Mouse (Mus musculus) ES-E14 (cell line): Measurements from ENCODE around the gene Cd80. TPM values are rescaled to one million over a fixed set of nuclear protein-coding genes. Genes with fewer than 3 reads are reported as not detected.
"Not testable (repeated sequence)": the region's sequence is repeated elsewhere in the genome, so short reads cannot be mapped to it uniquely, and the experiment has no call there.

Source experiments
- DNase-seq: peaks from one replicate; pipeline ENCODE4 v3.0.0-alpha.2; 2013; ENCODE audit warnings: low read depth, low spot score
- H3K27ac ChIP-seq: 2 replicates; pipeline ENCODE4 v1.5.1; 2012; ENCODE audit warnings: low read depth, mild to moderate bottlenecking, low read length, moderate library complexity, mixed read lengths; ENCODE audit not compliant: poor library complexity, insufficient read depth, severe bottlenecking
- H3K36me3 ChIP-seq: 2 replicates; pipeline ENCODE4 v1.6.1; 2012; ENCODE audit warnings: mild to moderate bottlenecking, low read length, moderate library complexity, mixed read lengths; ENCODE audit not compliant: control insufficient read depth, poor library complexity, insufficient read depth, severe bottlenecking
- H3K4me1 ChIP-seq, 2 experiments: fragments of 150-350 bp in 1 of 2; sonication (generic) in 1 of 2; 2 replicates each; pipeline ENCODE4 v1.6.1; 2012; ENCODE audit warnings: low read length in 2 of 2, mild to moderate bottlenecking in 1 of 2, mixed read lengths in 1 of 2; ENCODE audit not compliant: control insufficient read depth in 2 of 2, insufficient read depth in 2 of 2, poor library complexity in 1 of 2
- H3K4me3 ChIP-seq, 2 experiments: fragments of 150-350 bp in 1 of 2; sonication (generic) in 1 of 2; 2 replicates each; pipeline ENCODE4 v1.5.1; 2012; ENCODE audit warnings: low read length in 2 of 2, low read depth in 1 of 2, mild to moderate bottlenecking in 1 of 2, mixed read lengths in 1 of 2; ENCODE audit not compliant: insufficient read depth in 1 of 2, poor library complexity in 1 of 2, severe bottlenecking in 1 of 2
- H3K9ac ChIP-seq: 2 replicates; pipeline ENCODE4 v1.6.1; 2012; ENCODE audit warnings: low read depth, mild to moderate bottlenecking, low read length, mixed read lengths; ENCODE audit not compliant: poor library complexity, insufficient read depth, severe bottlenecking
- H3K9me3 ChIP-seq: fragments of 150-350 bp; sonication (generic); 2 replicates; pipeline ENCODE4 v1.6.1; 2012; ENCODE audit warnings: low read depth, mild to moderate bottlenecking, low read length; ENCODE audit not compliant: control insufficient read depth, insufficient read depth
- CHD2 ChIP-seq: IDR thresholded peaks from 2 replicates; pipeline ENCODE4 v1.6.1; 2014; ENCODE audit warnings: mild to moderate bottlenecking, low read depth, low read length, inconsistent platforms
- HCFC1 ChIP-seq: IDR thresholded peaks from 2 replicates; pipeline ENCODE4 v1.6.1; 2012; ENCODE audit warnings: low read length, inconsistent platforms, borderline replicate concordance; ENCODE audit not compliant: insufficient read depth
- MAFK ChIP-seq: IDR thresholded peaks from 2 replicates; pipeline ENCODE4 v1.6.1; 2014; ENCODE audit warnings: mild to moderate bottlenecking, low read depth, low read length, inconsistent platforms; ENCODE audit not compliant: insufficient read depth
- ZC3H11A ChIP-seq: IDR thresholded peaks from 2 replicates; pipeline ENCODE4 v1.6.1; 2012; ENCODE audit warnings: low read depth, mild to moderate bottlenecking, inconsistent platforms, low read length, borderline replicate concordance
- ZNF384 ChIP-seq: IDR thresholded peaks from 2 replicates; pipeline ENCODE4 v1.6.1; 2012; ENCODE audit warnings: low read depth, low read length, inconsistent platforms
- in situ Hi-C, 2 experiments: fragments of 600-800 bp; cut with MboI; formaldehyde crosslinking; loops; one replicate each; pipeline ENCODE4 v1.15.1; 2025; ENCODE audit warnings: low sequenced_read_pairs in 2 of 2, inconsistent platforms in 1 of 2; ENCODE audit not compliant: unreplicated experiment in 2 of 2
- total RNA-seq: library from RNA; depleted of rRNA; stranded (reverse); fragments of 300-350 nt; gene quantifications from 2 replicates; pipeline ENCODE4 v1.2.3, GENCODE M21; 2012

The Cd80 gene
- total RNA-seq, 1 experiment: 11.1 TPM

DNA sequence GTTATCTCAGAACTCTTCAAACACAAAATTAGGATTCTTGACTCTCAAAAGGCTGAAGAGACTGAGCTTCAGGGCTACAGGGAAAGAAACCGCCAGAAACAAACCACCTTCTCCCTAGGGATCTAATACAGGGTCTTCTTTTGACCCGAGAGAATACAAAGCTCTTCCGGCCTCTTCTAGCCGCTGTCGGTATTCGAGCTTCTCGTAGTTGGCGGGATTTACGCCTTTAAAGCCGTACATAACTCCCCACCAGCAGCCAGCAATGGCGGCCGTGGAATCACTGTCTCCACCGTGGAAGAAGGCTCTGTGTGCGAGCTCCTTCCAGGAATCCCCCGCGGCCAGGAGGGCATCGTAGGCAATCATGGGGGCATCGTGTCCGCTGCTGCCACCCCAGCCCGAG is 9.8 kb upstream of the Cd80 start:
- Histone ChIP-seq H3K9ac (peak overlapping the region; percentile 78), H3K4me3 (peak overlapping the region in 1 of 2 experiments; percentile 61; a peak in 2 of 4 replicates), H3K4me1 (peaks cover 6 to 8% of the 10 kb centered on the region in 2 experiments; a peak in 3 of 4 replicates), H3K36me3 (peaks cover 31% of the 10 kb centered on the region), H3K27ac (peak overlapping the region; percentile 97), H3K9me3 (no peaks in the 10 kb centered on the region)
- no peak for DNase-seq
- in situ Hi-C loops: no loop called here
- TF ChIP-seq HCFC1: no peak
- no peak for TF ChIP-seq CHD2
- no peak for TF ChIP-seq ZNF384
- no peak for TF ChIP-seq MAFK
- no peak for TF ChIP-seq ZC3H11A

DNA sequence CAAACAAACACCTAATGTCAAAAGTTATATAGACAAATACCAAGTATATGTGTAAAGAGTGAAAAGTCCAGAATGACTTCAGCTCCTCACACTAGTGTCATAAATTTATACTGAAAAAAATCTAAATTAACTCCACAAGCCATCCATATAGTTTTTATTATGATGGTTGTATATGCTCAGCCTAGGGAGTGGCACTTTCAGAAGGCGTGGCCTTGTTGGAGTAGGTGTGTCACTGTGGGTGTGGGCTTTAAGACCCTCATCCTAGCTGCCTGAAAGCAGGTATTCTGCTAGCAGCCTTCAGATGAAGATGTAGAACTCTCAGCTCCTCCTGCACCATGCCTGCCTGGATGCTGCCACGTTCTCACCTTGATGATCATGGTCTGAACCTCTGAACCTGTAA is 9.2 kb upstream of the Cd80 start:
- peak overlapping the region; percentile 97; the same call in 1 of the 2 replicates for H3K27ac ChIP-seq
- peaks cover 31% of the 10 kb centered on the region for H3K36me3 ChIP-seq
- H3K4me1 ChIP-seq, in situ Hi-C loops, H3K9me3 ChIP-seq, DNase-seq: not testable (repeated sequence)
- peak overlapping the region; percentile 78; the same call in 1 of the 2 replicates for H3K9ac ChIP-seq
- peak overlapping the region in 1 of 2 experiments; percentile 61; a peak in 1 of 4 replicates for H3K4me3 ChIP-seq

DNA sequence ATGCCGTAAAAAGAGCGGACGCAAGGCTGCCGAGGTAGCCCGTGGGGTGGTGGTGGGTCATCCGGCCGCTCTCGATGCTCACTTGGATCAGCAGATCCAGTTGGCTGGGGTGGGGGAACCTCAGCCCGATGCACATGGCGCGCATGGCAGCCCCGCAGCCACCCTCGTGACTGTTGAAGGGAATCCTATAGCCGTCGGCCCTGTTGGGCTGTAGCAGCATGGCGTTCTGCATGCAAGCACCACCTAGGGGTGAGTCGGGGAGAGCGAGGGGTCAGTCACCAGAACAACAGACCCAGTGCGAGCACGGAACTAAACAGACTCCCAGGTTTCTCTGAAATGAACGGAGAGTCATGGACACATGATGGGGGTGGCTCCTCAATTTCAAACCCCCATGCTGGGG is 8.0 kb upstream of the Cd80 start:
- H3K36me3 ChIP-seq: peaks cover 31% of the 10 kb centered on the region
- peak overlapping the region; percentile 39 to 50; a peak in 3 of 4 replicates for H3K4me3 ChIP-seq
- peak overlapping the region; percentile 69 for H3K27ac ChIP-seq
- TF ChIP-seq ZC3H11A (no peak), ZNF384 (no peak), HCFC1 (no peak), CHD2 (no peak), MAFK (no peak)
- peak overlapping the region; percentile 78; the same call in 1 of the 2 replicates for H3K9ac ChIP-seq
- peaks cover 6 to 8% of the 10 kb centered on the region in 2 experiments; a peak in 3 of 4 replicates for H3K4me1 ChIP-seq
- no peak for DNase-seq
- H3K9me3 ChIP-seq: no peaks in the 10 kb centered on the region
- in situ Hi-C loops: no loop called here

DNA sequence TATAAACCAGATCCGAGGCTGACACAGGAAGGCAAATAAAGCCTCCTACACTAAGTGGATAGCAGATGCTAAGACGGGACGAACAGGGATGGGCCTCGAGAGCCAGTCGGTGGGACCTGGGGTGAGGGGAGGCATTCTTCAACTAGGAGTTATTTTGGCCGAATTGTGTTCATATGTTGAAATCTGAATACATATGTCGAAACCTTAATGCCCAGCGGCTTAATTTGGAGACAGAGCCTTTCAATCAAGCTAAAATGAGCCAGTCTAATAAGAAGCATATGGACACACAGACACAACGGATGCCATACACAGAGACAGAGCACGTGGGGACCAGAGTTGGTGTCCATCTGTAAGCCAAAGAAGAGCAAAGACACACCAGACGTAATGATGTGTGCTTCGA is 6.9 kb upstream of the Cd80 start:
- Histone ChIP-seq H3K9me3 (no peaks in the 10 kb centered on the region), H3K9ac (peak overlapping the region; percentile 78; the same call in 1 of the 2 replicates), H3K4me3 (peak overlapping the region in 1 of 2 experiments; percentile 50; a peak in 1 of 4 replicates), H3K4me1 (peaks cover 4 to 11% of the 10 kb centered on the region in 2 experiments; a peak in 3 of 4 replicates), H3K36me3 (peaks cover 26% of the 10 kb centered on the region), H3K27ac (peak overlapping the region; percentile 12; the same call in 1 of the 2 replicates)
- no peak for DNase-seq
- in situ Hi-C loops: no loop called here
- TF ChIP-seq CHD2 (no peak), ZC3H11A (no peak), MAFK (no peak), HCFC1 (no peak), ZNF384 (no peak)

DNA sequence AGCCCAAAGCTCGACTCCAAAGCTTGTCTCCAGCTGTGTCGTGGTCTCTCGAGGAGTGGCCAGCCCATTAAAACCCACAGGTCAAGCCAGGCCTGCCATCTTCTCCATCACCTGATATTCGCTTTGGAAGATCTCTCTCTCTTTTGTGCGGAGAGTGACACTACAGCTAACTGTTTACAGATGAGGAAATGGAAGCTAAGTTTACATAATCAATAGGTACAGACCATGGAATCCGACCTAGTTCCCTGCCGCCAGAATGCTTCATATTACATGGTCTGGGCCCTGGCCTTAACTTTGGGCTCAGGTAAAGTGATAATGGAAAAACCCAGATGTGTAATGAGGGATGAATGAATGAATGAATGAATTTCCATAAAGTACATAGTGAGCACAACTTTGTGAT is 4.7 kb upstream of the Cd80 start:
- Histone ChIP-seq H3K9me3 (no peaks in the 10 kb centered on the region), H3K9ac (peak overlapping the region; percentile 61; the same call in 1 of the 2 replicates), H3K27ac (peak overlapping the region; percentile 54; the same call in 1 of the 2 replicates), H3K4me3 (peak overlapping the region; percentile 2 to 44; a peak in 1 of 4 replicates), H3K4me1 (peaks cover 9 to 12% of the 10 kb centered on the region in 2 experiments), H3K36me3 (peaks cover 17% of the 10 kb centered on the region)
- DNase-seq: no peak
- in situ Hi-C loops: no loop called here
- TF ChIP-seq ZNF384 (no peak), CHD2 (no peak), ZC3H11A (no peak), MAFK (no peak), HCFC1 (no peak)
